Mouse (Mus musculus) hindbrain, embryonic 11.5 days (tissue): ENCODE data around the gene Cybrd1. TPM values are rescaled to one million over a fixed set of nuclear protein-coding genes. Genes with fewer than 3 reads are reported as not detected.

ENCODE experiments used
- ATAC-seq: fragments of 200-750 bp; cut with Nextera tagmentation; 2 replicates; pipeline ENCODE4 v1.8.0; 2017; ENCODE audit warnings: mild to moderate bottlenecking, moderate TSS enrichment, moderate library complexity; ENCODE audit not compliant: low FRiP score
- DNase-seq: peaks from one replicate; pipeline ENCODE4 v3.0.0-alpha.2; 2015; ENCODE audit warnings: low spot score
- H3K27ac ChIP-seq: fragments of 300-500 bp; sonication (generic); 2 replicates; pipeline ENCODE4 v1.5.1; 2014; ENCODE audit warnings: mild to moderate bottlenecking, low read depth, low read length
- H3K27me3 ChIP-seq: fragments of 300-500 bp; sonication (generic); 2 replicates; pipeline ENCODE4 v1.6.1; 2014; ENCODE audit warnings: mild to moderate bottlenecking, low read length, moderate library complexity, mixed read lengths; ENCODE audit not compliant: control insufficient read depth, insufficient read depth
- H3K36me3 ChIP-seq: fragments of 300-500 bp; sonication (generic); 2 replicates; pipeline ENCODE4 v1.6.1; 2014; ENCODE audit warnings: mild to moderate bottlenecking, low read length, moderate library complexity, mixed read lengths; ENCODE audit not compliant: control insufficient read depth, insufficient read depth
- H3K4me1 ChIP-seq: fragments of 300-500 bp; sonication (generic); replicated peaks from 2 replicates; pipeline ENCODE4 v1.6.1; 2014; ENCODE audit warnings: low read length, mixed read lengths; ENCODE audit not compliant: control insufficient read depth, insufficient read depth
- H3K4me2 ChIP-seq: fragments of 300-500 bp; sonication (generic); replicated peaks from 2 replicates; pipeline ENCODE4 v1.6.1; 2014; ENCODE audit warnings: mild to moderate bottlenecking, low read depth, low read length
- H3K4me3 ChIP-seq: fragments of 300-500 bp; sonication (generic); 2 replicates; pipeline ENCODE4 v1.5.1; 2014; ENCODE audit warnings: low read depth, low read length
- H3K9ac ChIP-seq: fragments of 300-500 bp; sonication (generic); 2 replicates; pipeline ENCODE4 v1.6.1; 2014; ENCODE audit warnings: low read depth, low read length
- H3K9me3 ChIP-seq: fragments of 300-500 bp; sonication (generic); 2 replicates; pipeline ENCODE4 v1.6.1; 2016; ENCODE audit warnings: low read length; ENCODE audit not compliant: control insufficient read depth
- whole genome bisulfite sequencing: fragments of 180-500 bp; shearing (Covaris S2); extraction: QIAGEN DNeasy Blood & Tissue Kit; methylation state at CpG from one replicate; pipeline ENCODE4 v1.1.7; 2014; 5-methylcytosine and 5-hydroxymethylcytosine counted together
- polyA plus RNA-seq: library from polyadenylated mRNA; unstranded; fragments of >200 nt; fragmentation: Nextera tagmentation; extraction: Ambion mirVana; gene quantifications from 2 replicates; pipeline ENCODE4 v1.2.1, GENCODE M21; 2014

Cybrd1 gene
- polyA plus RNA-seq, result 0.34 and 0.54 TPM in 2 replicates

DNA sequence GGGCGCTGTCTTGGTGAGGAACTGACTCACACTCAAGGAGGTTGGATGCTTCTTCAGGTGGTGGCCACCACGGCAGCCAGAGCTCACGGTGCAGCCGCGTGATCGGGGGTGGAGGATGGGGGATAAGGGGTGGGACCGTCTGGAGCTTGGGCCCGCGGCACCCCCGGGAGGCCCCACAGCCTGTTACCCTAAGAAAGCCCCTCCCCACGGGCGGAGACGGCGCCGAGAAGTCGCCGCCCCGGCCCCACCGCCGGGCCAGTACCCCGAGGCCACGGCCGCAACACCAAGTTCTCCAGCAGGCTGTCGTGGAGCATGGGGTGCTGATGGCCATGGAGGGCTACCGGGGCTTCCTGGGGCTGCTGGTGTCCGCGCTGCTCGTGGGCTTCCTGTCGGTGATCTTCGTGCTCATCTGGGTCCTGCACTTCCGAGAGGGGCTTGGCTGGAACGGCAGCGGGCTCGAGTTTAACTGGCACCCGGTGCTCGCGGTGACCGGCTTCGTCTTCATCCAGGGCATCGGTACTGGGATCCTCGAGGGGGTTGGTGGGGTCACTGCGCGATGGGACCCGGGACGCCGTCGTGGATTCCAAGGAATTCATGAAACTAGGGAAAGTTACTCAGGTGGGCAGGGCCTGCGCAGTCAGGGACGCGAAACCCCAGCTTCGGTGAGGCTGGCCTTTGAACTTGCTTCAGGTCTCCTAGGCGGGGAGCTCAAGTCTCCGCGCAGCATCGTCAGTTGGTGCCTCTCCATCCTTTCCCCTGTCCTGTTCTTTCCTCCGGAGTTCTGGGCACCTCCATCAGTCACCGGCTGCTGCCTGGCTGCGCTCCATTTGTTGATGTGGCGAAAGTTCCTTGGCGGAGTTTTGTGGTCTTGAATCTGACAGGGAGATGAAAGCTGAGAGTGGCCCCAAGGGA is at the start of gene Cybrd1:
Gene Cybrd1 (plus strand): TSS at position 127 of the 912 bp plus-strand sequence.
- H3K27ac ChIP-seq, result no peak within 1 kb of the TSS
- WGBS, result 4% methylated on average over 60 of the region's 60 CpGs
- H3K36me3 ChIP-seq, result no peaks in the 10 kb centered on the region
- no peaks in the 10 kb centered on the region for H3K9me3 ChIP-seq
- H3K4me3 ChIP-seq, result peak within 1 kb of the TSS; percentile 43
- H3K9ac ChIP-seq, result peak within 1 kb of the TSS; percentile 40; the same call in 1 of the 2 replicates
- ATAC-seq (no peak), DNase-seq (peak; percentile 45)
- H3K4me1 ChIP-seq, result no peaks in the 10 kb centered on the region; the same call in none of the 2 replicates
- peaks cover 11% of the 10 kb centered on the region for H3K27me3 ChIP-seq
- H3K4me2 ChIP-seq, result peak within 1 kb of the TSS; percentile 85

- no peaks in the 10 kb centered on the region for H3K36me3 ChIP-seq
- no peak overlapping the region for H3K4me3 ChIP-seq
- DNase-seq (no peak), ATAC-seq (no peak)
- H3K27me3 ChIP-seq, result no peaks in the 10 kb centered on the region
- 95% methylated on average over 4 of the region's 4 CpGs for WGBS
- H3K9me3 ChIP-seq, result no peaks in the 10 kb centered on the region
- no peaks in the 10 kb centered on the region for H3K4me1 ChIP-seq
- no peak overlapping the region for H3K4me2 ChIP-seq
- no peak overlapping the region for H3K9ac ChIP-seq
- no peak overlapping the region for H3K27ac ChIP-seq
These were observed 46.1 kb upstream of the Cybrd1 start for GRCm38 (mm10) chr2:71071601-71072000.

DNA sequence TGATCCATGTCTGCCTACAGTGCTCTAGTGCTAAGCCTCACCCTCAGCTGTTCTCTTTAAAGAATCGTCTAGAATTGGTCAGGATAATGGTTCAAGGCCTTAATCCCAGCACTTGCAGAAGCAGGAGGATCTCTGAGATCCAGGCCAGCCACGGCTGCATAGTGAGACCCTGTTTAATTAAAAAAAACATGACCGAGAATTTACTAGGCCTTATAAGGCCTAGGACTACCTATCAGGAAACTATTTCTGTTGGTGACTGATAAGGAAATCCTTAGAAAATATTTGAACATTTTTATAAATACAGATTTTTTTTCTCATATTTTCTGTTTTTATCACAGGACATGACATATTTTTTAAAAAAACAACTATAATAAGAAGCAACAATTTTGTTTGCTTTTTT is 44.4 kb upstream of the Cybrd1 start:
- 88% methylated on average over 3 of the region's 3 CpGs for WGBS

DNA sequence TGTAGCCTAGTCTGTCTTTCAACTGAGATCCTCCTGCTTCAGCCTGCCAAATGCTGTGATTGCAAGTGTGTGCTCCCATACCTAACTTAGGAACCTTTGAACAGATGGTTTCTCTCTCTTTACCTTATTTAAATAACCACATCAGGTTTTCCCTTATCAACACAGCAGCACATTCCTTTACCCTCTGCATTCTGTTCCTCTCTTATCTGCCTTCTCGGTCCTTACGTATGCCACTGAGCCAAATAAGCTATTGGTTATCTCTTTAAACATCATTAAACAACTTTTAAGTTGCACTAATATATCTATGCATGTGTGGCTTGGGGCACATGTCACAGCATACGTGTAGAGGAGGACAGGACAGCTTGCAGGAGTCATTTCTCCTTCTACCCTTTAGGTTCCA is 43.9 kb upstream of the Cybrd1 start:
- Histone ChIP-seq H3K4me2 (no peak overlapping the region), H3K36me3 (no peaks in the 10 kb centered on the region), H3K9me3 (no peaks in the 10 kb centered on the region), H3K4me3 (no peak overlapping the region), H3K4me1 (no peaks in the 10 kb centered on the region), H3K27ac (no peak overlapping the region), H3K27me3 (no peaks in the 10 kb centered on the region), H3K9ac (no peak overlapping the region)
- DNase-seq (no peak), ATAC-seq (no peak)
- 95% methylated on average over 3 of the region's 3 CpGs for WGBS

More for the DNA sequence above, 44.4 kb upstream of the Cybrd1 start:
- H3K27ac ChIP-seq, result no peak overlapping the region
- H3K9me3 ChIP-seq, result no peaks in the 10 kb centered on the region
- no peaks in the 10 kb centered on the region for H3K36me3 ChIP-seq
- DNase-seq (no peak), ATAC-seq (no peak)
- no peaks in the 10 kb centered on the region for H3K4me1 ChIP-seq
- no peak overlapping the region for H3K4me3 ChIP-seq
- H3K4me2 ChIP-seq, result no peak overlapping the region
- H3K9ac ChIP-seq, result no peak overlapping the region
- H3K27me3 ChIP-seq, result no peaks in the 10 kb centered on the region

GRCm38 (mm10) chr2:71082416-71082815 is 35.3 kb upstream of the Cybrd1 start:
- H3K4me2 ChIP-seq, result no peak overlapping the region
- DNase-seq (no peak), ATAC-seq (no peak)
- WGBS, result 91% methylated on average over 7 of the region's 7 CpGs
- H3K27me3 ChIP-seq, result no peaks in the 10 kb centered on the region
- no peak overlapping the region for H3K27ac ChIP-seq
- H3K4me1 ChIP-seq, result no peaks in the 10 kb centered on the region
- H3K9ac ChIP-seq, result no peak overlapping the region
- no peaks in the 10 kb centered on the region for H3K36me3 ChIP-seq
- no peaks in the 10 kb centered on the region for H3K9me3 ChIP-seq
- H3K4me3 ChIP-seq, result no peak overlapping the region

DNA sequence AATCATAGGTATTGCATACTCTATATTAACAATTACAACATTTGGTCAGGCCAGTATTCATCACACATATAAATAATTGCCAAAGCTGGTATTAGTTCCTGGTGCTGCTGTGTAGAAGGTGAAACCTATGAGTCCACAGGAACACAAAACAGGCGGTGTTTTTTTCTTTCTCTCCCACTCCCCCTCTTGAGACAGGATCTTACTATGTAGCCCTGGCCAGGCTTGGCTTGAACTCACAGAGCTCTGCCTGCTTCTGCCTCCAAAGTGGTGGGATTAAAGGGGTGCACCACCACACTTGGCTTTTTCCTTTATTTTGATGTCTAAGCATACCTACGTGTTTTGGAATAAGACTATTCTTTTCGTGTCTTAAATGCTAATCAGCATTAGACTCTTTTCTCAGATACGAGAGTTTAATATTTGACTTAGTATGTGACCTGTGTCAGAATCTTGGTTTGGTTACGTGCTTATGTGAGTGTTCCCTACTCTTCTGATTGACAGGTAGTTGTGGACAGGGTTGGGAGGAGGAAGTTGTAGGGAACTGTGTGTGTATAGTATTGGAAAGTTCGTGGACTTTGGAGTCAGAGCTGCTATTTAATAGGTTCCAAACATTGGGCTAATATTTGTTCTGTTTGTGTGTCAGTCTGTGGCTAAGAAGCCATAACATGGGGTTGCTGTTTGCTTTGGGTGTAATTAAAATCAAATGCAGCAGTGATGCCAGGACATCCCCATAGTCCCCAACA is 34.1 kb upstream of the Cybrd1 start:
- 93% methylated on average over 6 of the region's 6 CpGs for WGBS

GRCm38 (mm10) chr2:71089766-71090165 is 28.0 kb upstream of the Cybrd1 start:
- no peaks in the 10 kb centered on the region for H3K27me3 ChIP-seq
- DNase-seq, result no peak
- H3K36me3 ChIP-seq, result no peaks in the 10 kb centered on the region; the same call in 1 of the 2 replicates
- no peaks in the 10 kb centered on the region for H3K4me1 ChIP-seq
- no peak overlapping the region for H3K4me2 ChIP-seq
- ATAC-seq, result no peak
- 64% methylated on average over 3 of the region's 3 CpGs for WGBS
- no peak overlapping the region for H3K4me3 ChIP-seq
- no peak overlapping the region for H3K27ac ChIP-seq
- H3K9ac ChIP-seq, result no peak overlapping the region
- no peaks in the 10 kb centered on the region for H3K9me3 ChIP-seq

More for the DNA sequence above, 34.1 kb upstream of the Cybrd1 start:
- ATAC-seq (no peak), DNase-seq (no peak)
- Histone ChIP-seq H3K27me3 (no peaks in the 10 kb centered on the region), H3K36me3 (no peaks in the 10 kb centered on the region; the same call in 1 of the 2 replicates), H3K4me3 (no peak overlapping the region), H3K9ac (no peak overlapping the region), H3K4me2 (no peak overlapping the region), H3K4me1 (no peaks in the 10 kb centered on the region), H3K27ac (no peak overlapping the region), H3K9me3 (no peaks in the 10 kb centered on the region)

- H3K27me3 ChIP-seq, result no peaks in the 10 kb centered on the region
- no peaks in the 10 kb centered on the region; the same call in 1 of the 2 replicates for H3K36me3 ChIP-seq
- no peaks in the 10 kb centered on the region for H3K4me1 ChIP-seq
- DNase-seq, result peak; percentile 20
- no peak for ATAC-seq
- H3K9ac ChIP-seq, result no peak overlapping the region
- no peak overlapping the region for H3K4me2 ChIP-seq
- 82% methylated on average over 4 of the region's 4 CpGs for WGBS
- H3K27ac ChIP-seq, result no peak overlapping the region
- no peak overlapping the region for H3K4me3 ChIP-seq
- no peaks in the 10 kb centered on the region for H3K9me3 ChIP-seq
These were observed 26.9 kb upstream of the Cybrd1 start for GRCm38 (mm10) chr2:71090660-71091445.
